Mouse (Mus musculus) adrenal gland, adult 18-20 months (tissue): ENCODE data around the gene Psd. TPM values are rescaled to one million over a fixed set of nuclear protein-coding genes. Genes with fewer than 3 reads are reported as not detected.

Experiments used
- DNase-seq, 2 experiments: peaks; one replicate each; pipeline ENCODE4 v3.0.0; 2021 to 2022; ENCODE audit warnings: low spot score in 2 of 2
- total RNA-seq, 2 experiments: library from RNA; stranded (reverse); gene quantifications; 1 replicate in 1 of 2; 2 replicates in 1 of 2; pipeline ENCODE4 v1.2.3; 2021

The Psd gene
- total RNA-seq, 2 experiments from 2014 or later = 7.5 to 9.2 TPM

DNA sequence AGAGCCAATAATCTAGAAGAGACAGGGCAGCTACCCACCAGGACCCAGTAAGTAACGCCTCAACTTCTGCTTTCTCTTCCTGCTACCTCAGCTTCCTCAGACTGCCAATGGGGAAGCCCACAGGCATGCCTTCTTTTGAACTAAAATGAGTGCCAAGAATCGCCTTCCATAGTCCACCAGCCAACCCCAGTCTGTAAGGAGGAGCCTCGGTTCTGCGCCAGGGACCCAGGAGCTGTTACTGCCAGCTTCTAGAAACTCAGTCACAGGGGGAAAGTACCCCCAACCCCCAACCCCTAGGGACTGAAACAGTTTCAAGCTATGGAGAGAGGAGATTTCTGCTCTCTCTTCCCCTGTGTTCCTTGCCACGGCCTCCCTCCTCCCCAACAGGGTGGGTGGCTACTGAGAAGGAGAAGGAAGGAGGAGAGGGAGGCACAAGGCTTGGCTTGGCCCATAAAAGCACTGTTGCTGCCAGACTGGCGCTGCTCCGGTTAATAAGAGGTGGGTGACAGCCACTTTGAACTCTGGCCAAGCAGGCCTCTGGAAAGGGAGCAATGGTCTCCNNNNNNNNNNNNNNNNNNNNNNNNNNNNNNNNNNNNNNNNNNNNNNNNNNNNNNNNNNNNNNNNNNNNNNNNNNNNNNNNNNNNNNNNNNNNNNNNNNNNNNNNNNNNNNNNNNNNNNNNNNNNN is 12.5 kb upstream of the Psd start:
- DNase-seq = no peak

DNA sequence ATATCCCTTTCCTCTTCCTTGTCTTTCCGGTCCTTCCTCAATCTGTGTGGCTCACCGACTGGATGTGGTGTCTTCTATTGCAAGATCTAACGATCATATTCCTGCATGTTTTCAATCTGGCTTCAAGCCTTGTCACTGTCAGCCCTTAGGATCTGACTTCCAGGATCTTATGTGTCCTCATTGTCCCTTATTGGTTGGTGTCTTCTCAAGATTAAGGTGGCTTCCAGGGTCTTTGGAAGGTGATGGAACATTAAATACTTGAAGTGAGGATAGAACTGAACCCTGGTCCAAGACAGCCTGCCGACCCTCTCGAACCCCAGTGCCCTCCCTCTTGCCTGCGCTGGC is 12.0 kb upstream of the Psd start:
- no peak for DNase-seq

DNA sequence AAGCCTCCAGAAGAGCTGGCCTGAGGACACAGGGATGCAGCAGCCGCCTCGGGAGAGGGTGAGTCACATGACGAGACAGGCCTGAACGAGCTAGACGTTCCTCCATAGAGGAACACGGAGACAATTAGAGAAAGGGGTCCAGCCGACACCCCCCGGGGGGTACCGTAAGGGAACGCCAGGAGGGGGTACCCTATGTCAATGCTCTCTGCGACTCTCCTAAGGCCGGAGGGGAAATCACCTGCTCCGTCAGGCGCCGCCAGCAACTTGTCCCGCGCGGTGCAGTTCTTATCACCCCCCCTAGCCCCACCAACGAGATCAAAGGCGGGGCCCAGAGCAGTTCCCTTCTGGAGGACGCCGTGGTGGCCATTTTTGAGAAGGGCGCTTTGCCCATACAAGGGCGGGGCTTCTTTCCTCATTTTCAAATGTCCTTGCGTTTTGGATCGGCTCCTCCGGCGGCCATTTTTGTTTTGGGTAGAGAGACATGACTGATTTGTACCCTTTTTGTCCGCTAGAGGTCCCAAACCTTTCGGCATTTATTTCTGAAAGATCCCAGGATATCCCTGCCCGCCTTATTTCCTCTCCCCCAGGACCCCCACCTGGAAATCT is 11.5 kb upstream of the Psd start, which contains the start of gene Cuedc2:
Cuedc2 (minus strand) TSS at position 372 of the 606 bp plus-strand sequence.
- peak; percentile 95 to 97 for DNase-seq

DNA sequence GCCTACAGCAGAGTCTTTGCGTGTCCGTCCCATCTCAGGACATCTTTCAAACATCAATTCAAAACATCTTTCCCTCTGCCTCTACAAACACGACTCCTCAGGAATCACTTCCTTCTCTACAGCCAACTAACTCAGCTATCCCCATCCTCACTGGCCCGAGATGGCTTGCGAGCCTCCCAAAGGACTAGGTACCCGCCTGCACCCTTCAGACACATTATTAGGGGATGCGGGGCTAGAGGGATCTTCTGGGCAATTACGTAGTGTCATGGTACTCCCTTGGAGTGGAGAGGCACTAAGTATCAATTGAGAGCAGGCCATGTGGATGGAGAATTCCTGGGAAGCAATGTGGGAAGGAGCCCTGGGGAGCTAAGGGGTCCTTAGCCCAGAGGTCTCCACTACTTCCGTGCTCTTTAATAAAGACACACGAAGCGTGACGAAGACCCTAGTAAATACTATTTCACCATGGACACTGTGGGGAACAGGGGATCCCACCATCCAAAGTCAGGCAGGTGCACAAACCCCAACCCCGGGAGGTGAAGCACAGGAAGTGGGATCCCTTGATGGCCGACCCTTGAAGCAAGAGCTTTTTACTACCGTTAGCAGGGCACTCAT is 10.9 kb upstream of the Psd start:
- DNase-seq = no peak

DNA sequence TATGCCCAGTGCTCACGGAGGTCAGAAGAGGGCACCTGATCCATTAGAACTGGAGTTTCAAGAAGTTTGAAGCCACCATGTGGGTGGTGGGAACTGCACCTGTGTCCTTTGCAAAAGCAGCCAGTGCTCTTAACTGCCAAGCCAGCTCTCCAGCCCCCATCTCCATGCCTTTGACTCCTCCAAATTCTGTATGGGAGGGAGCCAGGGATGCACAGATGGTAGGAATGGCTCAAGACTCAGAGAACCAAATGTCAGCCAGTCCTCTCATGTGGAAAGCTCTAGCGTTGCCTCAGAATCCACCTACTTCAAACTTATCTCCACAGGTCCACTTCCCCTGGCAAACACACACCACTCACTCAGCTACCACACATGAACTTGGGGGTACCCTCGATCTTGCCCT is 7.0 kb upstream of the Psd start:
- DNase-seq = no peak

DNA sequence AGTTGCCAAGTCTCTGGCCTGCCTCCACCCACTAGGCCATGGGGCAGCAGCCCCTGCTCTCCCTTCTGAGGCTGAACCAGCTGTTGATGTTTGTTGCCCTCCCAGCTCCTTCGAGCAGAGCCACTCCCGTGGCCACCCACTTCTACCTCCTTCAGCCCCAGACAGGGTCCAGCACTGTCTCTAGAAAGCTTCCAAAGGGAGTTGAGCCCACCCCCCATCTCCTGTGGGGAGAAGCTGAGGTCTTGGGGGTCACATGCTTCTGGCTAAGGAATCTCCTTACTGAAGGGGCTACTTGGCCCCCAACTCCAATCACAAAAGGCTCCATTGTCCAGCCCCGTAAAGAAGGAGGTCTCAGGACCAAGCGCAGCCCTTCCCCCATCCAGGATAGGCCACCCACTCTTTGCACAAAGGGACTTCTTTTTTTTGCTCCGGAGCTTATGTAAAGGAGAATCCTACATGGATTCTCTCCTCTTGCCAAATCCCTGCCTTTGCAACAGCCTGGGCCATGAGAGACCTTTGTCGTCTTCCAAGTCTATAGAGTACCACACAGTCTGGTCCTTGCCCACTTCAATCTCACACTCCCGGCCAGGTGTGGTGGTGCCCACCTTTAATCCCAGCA is 5.9 kb upstream of the Psd start:
- no peak for DNase-seq

DNA sequence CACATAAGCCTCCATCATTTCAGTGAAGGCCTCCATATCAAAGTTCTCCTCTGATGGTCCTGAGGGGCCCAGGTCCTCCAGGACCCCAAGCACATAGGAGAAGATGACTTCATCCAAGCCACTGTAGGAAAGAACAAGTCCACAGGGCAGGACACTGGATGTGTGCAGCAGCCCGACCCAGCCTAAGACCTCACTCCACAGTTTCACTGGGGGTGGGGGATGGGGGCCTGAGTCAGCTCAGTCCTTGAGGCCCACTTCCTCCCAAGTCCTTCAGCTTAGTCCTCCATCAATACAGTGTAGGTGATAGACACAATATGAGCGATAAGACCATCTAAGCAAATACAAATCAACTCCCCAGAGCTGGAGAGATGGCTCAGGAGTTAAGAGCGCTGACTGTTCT is 5.0 kb upstream of the Psd start:
- DNase-seq = no peak

DNA sequence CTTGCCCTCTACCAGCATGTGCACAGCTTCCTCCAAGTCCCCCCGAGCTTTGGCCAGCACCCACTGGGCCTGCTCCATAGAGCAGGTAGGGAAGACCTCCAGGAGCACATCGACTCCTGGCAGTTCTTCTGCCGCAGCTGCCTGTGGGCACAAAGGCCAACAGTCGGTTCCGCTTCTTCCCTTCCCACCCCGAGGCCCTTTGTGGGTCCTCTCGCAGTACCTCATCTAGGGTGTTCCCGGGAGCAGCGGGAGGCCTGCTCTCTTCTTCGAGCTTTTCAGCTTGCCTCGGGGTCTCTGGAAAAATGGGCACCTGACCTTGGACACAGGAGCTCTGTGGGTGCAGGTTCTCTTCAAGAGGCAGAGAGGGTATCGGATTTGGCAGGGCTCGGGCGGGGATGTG is 4.4 kb upstream of the Psd start:
- DNase-seq = no peak

DNA sequence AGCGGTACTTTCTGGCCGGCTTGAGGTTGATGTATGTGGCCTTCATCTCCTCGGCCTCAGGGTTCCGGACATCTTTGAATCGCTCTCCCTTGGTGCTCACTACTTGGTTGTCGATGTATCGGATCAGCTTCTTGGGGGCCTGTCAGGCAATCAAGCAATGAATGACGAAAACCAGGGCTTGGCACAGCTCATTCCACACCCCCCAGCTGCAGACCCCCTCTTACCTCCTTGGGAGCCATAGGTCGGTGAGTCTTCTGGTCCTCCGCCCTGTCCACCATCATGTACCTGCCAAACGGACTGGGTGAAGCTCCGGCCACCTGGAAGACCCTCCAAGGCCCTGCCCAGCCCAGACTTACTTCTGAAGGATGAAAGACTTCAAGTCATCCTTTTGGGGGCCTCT is 3.7 kb upstream of the Psd start:
- DNase-seq = no peak

DNA sequence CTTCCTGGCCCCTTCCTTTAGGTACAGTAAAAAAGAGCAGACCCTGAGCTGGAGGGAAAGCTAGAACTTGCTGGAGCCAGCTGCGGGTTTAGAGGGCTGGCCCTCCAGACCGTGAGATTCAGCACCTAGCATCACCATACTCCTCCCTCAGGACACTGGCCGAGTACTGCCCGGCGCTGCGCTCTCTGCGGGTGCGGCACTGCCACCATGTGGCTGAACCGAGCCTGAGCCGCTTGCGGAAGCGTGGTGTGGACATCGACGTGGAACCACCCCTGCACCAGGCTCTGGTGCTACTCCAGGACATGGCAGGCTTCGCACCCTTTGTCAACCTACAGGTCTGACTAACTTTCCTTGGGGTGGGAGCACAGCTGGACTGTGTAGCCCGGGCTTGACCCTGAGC is 3.0 kb upstream of the Psd start:
- DNase-seq = peak; percentile 83 to 85

DNA sequence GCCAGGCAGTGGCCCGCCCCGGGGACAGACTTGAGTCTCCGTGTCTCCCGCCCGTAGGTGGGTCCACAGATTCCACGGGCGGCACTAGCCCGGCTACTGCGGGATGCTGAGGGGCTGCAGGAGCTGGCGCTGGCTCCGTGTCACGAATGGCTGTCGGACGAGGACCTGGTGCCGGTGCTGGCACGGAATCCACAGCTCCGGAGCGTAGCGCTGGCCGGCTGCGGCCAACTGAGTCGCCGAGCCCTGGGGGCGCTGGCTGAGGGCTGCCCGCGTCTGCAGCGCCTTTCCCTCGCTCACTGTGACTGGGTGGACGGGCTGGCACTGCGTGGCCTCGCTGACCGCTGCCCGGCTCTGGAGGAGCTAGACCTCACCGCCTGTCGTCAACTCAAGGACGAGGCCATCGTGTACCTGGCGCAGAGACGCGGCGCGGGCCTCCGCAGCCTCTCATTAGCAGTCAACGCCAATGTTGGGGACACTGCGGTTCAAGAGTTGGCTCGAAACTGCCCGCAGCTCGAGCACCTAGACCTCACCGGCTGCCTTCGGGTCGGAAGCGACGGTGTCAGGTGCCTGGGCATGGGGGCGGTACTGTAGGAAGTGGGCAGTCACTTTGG is 2.2 kb upstream of the Psd start:
- peak in 1 of 2 experiments; percentile 32 for DNase-seq

DNA sequence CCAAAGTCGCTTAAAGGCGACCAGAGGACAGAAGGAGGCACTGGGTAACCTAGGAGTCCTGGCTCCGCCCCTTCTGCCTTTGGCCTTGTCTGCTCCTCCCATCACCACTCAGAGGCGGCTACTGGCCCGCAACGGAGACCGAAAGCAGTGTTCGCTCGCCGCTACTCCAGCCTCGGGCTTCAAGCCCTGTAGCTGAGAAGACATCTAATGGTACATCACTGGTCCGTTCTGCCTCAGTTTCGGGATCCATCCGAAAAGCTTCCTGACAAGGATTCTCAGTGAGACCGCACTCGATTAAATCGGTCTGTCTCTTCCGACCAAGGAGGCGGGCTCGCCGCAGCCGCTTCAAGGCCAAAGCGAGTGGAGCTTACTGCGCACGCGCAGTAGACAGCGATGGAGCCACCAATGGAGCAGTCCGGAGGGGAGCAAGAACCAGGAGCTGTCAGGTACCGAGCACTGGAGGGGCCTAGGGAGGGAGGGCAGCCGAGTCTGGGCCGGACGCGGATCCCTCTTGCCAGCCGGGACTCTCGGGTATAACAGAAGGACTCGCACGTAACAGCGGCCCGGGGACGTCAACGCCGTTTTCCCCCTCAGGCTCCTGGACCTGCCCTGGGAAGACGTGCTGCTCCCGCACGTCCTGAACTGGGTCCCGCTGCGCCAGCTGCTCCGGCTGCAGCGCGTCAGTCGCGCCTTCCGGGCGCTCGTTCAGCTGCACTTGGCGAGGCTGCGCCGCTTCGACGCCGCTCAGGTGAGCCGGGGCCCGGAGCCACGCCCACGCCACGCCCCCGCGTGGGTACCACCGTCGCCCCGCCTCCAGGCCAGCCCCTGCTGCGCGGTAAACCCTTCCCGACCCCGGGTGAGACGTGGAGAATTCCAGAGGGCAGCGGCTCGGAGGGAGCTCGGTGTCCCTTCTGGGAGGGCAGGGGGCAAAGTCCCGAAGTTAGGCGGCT is 1.4 kb upstream of the Psd start, which contains the start of gene Fbxl15:
Fbxl15 (plus strand) TSS at position 104 of the 950 bp plus-strand sequence.
- peak; percentile 88 to 90 for DNase-seq

DNA sequence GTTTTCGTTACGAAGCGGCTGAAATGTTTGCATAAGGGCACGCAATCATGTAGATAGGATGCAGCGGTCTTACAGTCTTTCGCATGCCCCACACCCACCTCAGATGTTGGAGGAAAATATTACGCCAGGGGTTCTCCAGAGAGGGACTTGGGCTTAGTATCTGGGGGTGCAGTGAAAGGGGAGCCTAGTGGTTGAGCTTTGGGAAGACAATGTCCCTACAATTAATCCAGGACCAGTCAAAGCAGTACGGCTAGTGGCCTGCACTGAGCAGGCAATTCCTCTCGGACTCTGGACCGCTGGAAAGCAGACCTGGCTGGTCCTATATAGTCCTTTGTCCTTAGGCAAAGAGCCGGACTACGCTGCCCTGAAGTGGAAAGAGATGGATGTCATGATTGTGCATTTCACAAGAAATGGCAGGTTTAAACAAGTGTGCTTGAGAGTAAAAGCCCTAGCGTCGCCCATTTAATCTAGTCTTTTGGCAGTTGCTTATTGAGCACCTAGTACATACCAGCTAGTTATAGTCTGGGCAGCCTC is 642 bp upstream of the Psd start:
- no peak for DNase-seq

DNA sequence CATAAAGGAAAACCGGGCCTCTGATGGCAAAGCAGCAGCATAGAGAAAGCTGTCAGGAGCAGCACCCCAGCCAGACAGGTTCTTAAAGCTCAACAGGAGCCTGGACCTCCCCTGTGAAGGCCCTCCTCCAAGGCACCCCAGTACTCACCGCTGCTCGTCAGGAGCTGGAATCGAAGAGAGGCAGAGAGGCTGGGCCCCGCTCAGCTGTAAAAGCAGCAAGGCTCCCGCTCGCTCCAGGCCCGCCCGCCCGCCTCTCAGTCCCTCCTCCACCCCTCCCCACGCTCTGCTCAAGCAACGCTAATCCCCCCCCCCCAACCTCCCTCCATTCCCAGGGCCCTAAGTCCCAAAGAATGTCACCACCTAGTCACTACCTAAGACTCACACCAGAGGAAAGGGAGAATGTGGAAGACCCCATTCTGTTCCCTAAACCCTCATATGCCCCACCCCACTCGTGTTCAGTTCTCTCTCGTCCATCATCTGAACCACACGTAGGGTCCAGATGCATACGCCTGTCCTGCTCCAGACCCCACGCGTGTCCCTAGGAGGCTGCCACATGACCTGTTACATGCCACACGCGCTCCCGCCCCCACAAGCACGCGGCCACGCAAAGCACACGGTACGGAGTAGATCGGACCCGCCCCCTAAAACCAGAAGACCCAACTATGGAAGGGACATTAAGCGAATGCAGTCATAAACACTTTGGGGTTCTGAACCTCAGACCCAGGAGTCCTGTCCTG is 769 bp downstream of the Psd start:
- no peak for DNase-seq

DNA sequence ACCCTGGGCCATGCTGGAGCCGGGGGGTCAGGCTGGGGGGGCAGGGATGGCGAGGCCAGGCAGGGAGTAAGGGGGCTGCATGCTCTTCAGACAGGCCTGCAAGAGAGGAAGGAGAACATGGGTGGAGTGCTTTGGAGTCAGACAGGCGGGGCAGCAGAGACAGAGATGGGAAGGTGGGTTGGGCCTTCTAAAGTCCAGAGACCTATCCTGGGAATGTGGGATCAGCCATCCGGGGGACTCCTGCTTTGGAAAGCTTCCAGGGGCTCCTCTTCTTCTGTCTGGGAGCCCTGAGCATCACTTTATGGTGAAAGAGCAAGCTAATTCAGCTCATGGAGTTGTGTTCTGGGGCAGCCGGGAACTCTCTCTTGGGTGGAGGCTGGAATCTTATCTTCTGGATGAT is 2.0 kb downstream of the Psd start:
- DNase-seq = no peak

DNA sequence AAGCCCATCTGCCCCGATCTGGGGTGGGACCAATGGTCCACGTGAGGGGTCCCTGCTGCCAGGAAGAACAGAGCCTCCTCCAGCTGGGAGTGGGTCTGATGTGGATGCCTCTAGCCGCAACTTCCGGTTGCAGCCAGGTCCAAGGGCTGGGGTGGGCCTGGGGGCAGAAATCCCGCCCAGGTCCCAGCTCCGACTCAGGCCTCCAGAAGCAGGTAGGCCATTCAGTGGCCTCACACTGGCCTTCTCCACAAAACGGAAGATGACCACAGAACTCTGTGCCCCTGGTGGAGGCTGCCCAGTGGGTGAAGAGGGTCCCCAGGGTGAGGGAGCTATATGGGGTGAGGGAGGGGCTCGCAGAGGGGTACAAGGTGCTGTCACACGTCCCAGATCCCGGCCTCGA is 2.6 kb downstream of the Psd start:
- no peak for DNase-seq

DNA sequence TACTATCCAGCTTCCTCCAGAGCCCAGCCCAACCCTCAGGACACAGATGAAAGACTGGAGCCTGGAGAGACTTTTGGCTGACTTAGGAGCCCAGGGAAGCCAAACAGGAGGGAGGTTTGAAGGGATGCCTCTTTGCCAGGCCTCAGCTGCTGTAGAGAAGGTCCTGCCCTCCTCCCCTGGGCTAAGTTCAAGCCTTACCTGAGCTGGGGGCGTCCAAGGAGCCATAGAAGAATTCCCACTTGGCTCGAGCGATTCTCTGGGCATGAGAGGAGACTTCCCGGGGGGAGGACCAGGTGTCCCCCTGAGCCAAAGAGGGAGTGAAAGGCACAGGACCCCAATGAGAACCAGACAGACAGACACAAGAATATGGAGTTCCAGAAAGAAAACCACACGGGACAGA is 3.2 kb downstream of the Psd start:
- no peak for DNase-seq

DNA sequence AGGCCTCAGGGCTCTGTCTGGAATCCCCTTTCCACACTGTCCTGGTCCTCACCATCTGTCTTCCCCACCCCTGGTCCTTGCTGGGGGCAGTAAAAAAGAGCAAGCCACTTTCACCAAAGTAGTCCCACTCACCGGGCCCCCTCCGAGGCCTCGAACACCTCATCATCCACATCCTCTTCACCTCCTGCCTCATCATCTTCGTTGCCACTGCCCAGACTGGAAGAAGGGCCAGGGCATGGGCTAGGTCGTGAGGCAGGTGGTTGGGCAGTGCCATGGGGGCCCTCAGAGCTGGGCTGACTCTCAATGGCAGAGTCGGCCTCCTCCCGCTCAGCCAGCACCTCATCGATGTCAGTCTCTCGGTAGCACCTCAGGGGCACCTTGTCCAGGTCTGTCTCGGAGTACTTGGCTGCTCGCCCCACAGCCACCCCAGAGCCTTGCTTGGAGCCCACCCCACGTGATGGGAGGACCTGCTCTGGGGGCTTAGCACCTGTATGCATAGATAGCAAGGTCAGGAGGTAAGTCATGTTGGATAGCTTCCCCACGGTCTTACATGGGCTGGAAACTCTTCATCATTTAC is 3.9 kb downstream of the Psd start:
- DNase-seq = no peak
